Mouse (Mus musculus): Measurements from ENCODE around the gene Chrna4.

The Chrna4 gene

DNA sequence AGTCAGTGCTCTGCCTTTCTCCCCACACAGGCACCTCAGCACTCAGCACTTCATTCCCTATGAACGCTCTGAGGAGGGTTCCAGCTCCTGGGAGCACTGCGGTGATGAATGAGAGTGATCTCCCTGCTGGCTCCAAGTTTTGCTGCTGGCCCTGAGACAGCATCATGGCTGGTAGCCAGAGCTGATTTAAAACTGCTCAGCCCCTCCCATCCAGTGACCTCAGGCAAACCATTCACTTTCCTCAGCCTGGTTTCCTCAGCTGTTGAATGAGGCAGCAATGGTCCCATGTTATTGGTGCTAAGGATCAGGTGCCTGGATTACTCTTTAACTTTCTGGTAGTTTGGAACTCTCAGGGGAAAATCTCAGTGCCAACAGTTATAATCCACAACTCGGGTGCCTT lies at the start of gene Chrna4:
Chrna4 (minus strand) TSS at position 110 of the 400 bp plus-strand sequence.
- DNase-seq (ENCODE audit: low read depth, low spot score): no peak

GRCm38 (mm10) chr2:181090123-181090522 lies 46.8 kb upstream of the Chrna4 start:
- DNase-seq (ENCODE audit: low read depth, low spot score): no peak

DNA sequence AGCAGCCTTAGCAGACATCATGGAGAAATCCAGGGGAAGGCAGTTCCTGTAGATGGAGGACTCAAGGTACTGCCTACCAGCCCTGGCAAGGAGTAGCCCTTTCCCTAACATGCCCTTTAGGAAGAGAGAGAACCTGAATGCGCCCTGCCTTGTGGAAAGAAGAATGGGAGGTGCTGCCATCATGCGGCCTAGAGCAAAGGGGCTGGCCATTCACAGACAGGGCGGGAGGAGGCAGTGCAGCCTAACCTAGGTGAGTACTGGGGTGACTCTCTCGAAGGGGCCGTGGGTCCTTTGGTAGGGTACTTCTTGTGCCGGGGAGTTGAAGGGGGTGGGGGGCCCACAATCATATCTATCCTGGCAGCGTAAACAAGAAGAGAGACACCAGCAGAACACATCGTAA lies 41.7 kb upstream of the Chrna4 start:
- DNase-seq (ENCODE audit: low read depth, low spot score): peak; percentile 13

DNA sequence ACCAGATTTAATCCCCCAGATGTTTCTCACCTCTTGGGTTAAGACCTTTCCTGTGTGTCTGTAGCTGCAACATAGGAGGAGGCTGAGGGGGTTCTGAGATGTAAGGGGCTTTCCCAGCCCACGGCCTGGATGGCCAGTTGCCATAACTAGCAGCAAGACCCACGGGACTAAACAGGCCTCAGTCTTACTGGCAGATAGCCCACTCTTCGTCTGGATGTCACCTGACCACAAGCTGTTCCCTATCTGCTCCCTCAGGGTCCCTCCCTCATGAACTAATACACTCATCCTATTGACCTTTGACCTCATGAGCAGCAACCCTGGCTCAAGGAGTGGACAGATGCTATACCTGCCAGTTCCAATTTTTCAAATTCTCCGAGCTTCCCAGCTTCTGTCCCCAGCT lies 40.6 kb upstream of the Chrna4 start:
- no peak for DNase-seq (ENCODE audit: low read depth, low spot score)

DNA sequence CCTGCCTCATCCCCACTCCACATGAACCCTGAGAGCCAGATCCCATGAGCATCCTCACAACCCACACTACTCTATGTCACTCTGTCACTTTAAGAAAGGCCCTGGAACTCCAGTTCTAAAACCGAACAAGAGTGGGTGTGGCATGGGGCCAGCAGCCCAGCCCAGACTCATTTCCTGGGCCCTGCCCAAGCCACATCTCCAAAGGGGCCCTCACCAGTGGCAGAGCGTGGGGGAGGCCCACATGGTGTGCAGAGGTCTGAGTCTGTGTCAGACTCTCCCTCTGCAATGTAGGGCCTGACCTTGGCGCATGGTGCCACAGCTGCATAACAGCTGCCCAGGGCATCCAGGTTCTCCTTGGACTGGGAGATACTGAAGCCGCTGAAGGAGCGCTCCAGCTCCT lies 37.5 kb upstream of the Chrna4 start:
- no peak for DNase-seq (ENCODE audit: low read depth, low spot score)

DNA sequence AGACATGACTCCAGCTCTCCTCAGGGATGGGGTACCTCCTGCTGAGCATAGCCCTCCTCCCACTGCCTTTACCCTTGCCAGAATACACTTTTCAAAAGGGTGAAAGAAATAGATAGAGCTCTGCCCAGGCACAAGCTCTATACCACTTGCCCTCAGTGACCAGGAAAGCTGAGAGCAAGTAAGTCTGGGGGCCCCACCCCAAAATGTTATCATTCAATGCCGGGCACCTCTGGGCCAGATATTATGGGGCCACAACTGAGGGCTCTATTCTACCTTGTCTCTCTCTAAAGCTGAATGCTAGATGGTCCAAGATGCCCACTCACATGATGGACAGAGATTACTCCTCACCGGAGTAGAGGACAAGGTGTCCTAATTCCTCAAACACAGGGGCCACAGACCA lies 36.2 kb upstream of the Chrna4 start:
- DNase-seq (ENCODE audit: low read depth, low spot score): no peak

- DNase-seq (ENCODE audit: low read depth, low spot score): no peak
Observed at GRCm38 (mm10) chr2:181078908-181079307, 35.6 kb upstream of the Chrna4 start.

GRCm38 (mm10) chr2:181075501-181075900 lies 32.2 kb upstream of the Chrna4 start:
- no peak for DNase-seq (ENCODE audit: low read depth, low spot score)

GRCm38 (mm10) chr2:181072403-181072714 lies 29.0 kb upstream of the Chrna4 start:
- DNase-seq (ENCODE audit: low read depth, low spot score): no peak

GRCm38 (mm10) chr2:181071706-181072402 lies 28.5 kb upstream of the Chrna4 start:
- DNase-seq (ENCODE audit: low read depth, low spot score): peak; percentile 82

DNA sequence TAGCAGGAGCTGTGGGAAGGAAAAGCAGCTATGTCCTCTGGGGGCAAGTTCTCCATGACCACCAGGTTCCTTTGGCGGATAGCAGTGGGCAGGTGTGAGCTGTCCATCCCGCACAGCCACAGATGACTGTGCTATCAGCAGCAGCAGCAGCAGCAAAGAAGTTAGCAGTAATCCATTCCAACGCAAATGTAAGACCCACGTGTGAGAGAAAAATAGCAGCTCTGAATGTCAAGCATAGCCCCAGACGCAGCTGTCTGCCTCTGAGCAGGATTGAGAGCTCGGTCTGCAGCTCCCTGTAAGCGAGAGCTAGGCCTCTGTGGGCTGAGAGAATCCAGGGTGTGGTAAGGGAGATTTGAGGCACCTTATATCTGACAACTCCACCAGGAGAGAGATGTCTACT lies 26.8 kb upstream of the Chrna4 start:
- no peak for DNase-seq (ENCODE audit: low read depth, low spot score)

- no peak for DNase-seq (ENCODE audit: low read depth, low spot score)
Observed at GRCm38 (mm10) chr2:181068499-181068898, 25.2 kb upstream of the Chrna4 start.

- DNase-seq (ENCODE audit: low read depth, low spot score): no peak
Observed at GRCm38 (mm10) chr2:181065827-181066226, 22.5 kb upstream of the Chrna4 start.

DNA sequence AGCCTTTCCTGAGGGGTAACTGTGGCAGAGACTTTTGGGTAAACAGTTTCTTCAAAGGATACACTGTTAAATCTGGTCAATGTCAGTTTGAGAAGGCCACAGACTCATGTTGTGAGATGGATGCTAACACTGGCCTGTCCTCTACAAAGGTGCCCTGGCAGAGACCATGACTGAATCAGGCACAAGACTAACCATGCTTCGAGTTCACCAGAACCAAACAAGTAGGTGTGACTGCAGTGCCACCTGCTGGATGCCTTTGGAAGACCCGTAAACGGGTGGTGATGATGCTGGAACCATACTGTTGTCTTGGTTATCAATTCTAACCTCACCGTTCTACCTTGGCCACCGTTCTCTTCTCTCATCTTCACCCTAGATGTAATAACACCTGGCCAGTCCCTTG lies 16.8 kb upstream of the Chrna4 start:
- DNase-seq (ENCODE audit: low read depth, low spot score): peak; percentile 64

- DNase-seq (ENCODE audit: low read depth, low spot score): no peak
Observed at GRCm38 (mm10) chr2:181058193-181058592, 14.8 kb upstream of the Chrna4 start.

DNA sequence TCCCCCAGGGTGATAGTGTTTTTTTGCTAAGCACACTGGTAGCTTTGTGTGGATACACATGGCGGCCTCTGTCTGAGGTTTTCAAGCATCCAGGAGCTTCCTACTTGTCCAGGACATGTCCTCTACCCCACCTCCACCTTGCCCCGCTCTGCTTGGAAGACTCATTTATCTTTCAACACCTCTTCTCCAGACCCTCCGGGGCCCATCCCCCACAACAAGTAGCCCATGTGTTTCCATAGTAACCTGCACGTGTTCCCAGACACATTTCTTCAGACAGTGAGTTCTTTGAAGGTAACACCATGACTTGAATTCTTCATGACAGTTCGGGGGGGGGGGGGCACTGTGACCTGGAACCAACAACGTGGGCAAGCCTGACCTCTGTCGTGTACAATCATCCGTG lies 14.0 kb upstream of the Chrna4 start:
- DNase-seq (ENCODE audit: low read depth, low spot score): peak; percentile 64

- DNase-seq (ENCODE audit: low read depth, low spot score): no peak
Observed at GRCm38 (mm10) chr2:181052171-181052570, 8.8 kb upstream of the Chrna4 start.

DNA sequence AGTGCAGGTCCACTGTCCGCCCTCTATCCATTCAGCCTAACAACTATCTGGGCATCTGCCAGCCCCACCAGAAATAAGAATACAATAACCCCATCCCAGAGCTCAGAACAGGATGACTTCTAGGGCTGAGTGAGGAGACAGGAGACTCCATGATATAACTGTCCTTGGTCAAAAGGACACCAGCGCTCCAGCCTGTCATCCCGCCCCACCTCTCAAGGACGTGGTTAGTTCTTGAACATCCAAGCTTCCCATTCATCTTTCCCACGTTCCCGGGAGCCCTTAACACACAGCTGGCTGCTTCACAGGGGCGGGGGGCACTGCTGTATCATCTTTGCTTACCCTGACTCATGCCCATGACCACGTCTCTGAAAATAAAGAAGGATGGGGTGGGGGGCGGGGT lies 5.6 kb upstream of the Chrna4 start:
- no peak for DNase-seq (ENCODE audit: low read depth, low spot score)

GRCm38 (mm10) chr2:181048252-181048945 lies 5.1 kb upstream of the Chrna4 start:
- no peak for DNase-seq (ENCODE audit: low read depth, low spot score)

DNA sequence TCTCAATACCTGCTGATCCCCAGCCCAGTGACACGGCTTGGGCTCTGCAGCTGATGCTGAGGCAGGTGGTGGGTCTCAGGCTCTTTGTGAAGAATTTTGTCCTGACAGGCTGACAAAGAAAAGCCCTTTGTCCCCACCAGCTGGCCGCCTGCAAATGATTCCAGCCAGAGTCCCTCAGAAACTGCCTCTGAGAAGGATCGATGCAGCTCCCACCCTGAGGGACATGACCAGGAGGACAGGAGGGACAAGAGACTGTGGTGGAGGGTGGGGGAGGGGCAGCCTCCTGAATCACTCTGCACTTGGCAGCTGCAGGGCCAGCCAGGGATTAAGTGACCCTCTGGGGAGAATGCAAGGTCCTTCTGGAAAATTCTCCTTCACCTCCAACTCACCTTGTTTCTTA lies 655 bp upstream of the Chrna4 start:
- DNase-seq (ENCODE audit: low read depth, low spot score): no peak

DNA sequence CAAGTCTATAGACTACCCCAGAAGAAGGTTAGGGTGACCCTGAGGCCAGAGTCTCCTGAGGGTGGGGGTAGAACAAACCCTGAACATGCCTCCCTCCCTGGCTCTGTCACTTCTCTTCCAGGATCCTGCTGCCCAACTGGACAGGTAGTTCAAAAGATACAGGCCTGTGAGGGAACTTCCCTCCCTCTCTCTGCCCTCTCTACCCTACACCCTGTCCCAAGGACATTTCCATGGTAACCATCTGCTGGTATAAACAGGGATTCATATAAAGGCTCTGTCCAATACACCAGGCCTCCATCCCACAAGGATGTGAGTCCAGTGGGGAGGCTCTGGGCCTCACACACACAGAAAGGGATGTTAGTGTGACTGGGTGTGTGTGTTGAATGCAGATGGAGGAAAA lies 970 bp downstream of the Chrna4 start:
- DNase-seq (ENCODE audit: low read depth, low spot score): peak; percentile 22

DNA sequence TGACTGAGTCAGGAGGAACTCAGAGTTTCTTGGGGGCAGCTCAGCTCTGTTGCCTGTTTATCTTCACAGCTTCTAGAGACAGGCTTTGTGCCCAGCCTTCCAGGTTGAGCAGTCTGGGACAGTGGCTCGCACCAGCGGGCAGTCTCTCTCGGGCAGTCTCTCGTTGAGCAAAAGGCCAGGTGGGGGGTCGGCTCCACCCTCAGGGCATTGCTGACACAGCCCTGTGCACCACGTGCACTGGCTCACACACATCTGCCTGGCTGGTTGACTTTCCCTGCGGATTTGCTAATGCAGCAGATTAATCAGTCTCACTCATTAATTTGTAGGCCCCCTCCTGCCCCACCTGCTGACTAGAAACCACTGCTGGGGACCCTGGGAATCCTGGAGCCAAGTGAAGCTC lies 1.4 kb downstream of the Chrna4 start:
- no peak for DNase-seq (ENCODE audit: low read depth, low spot score)

- peak; percentile 58 for DNase-seq (ENCODE audit: low read depth, low spot score)
Observed at GRCm38 (mm10) chr2:181039356-181039680, 4.0 kb downstream of the Chrna4 start.

All from R1 (cell line).